Mouse (Mus musculus) heart, postnatal 0 days (tissue): ENCODE data around the gene C1qtnf9.

ENCODE experiments used
- CTCF ChIP-seq: IDR thresholded peaks from 2 replicates; pipeline ENCODE4 v1.5.1; 2016; ENCODE audit warnings: antibody characterized with exemption, control low read depth, low read depth
- EP300 ChIP-seq: IDR thresholded peaks from 2 replicates; pipeline ENCODE4 v1.6.1; 2016; ENCODE audit warnings: antibody characterized with exemption, low read depth

DNA sequence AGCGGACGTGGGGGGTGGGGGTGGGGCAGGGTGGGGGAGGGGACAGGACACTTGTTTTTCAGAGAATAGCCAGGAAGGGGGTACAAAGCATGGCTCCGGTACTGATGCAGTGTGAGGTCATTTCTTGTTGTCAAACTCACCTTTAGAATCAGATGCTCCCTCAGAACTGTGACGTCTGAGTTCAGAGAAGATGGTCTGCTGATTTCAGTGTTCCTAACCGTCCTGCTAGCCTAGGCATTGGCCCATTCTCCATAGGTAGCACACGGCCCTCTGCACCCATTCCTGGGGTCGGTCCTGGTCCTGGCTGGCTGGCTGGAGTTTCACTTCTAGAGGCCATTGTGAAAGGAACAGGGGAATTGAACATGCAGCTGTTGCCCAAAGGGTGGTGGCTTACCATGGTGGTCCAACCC lies 30.7 kb upstream of the C1qtnf9 start:
- TF ChIP-seq CTCF (no peak), EP300 (no peak)
